Mouse (Mus musculus) spleen, adult 2 months (tissue): ENCODE results near the gene Gse1.

Source experiments
- CTCF ChIP-seq: fragments of 200-500 bp; IDR thresholded peaks from 2 replicates; pipeline ENCODE4 v1.5.1; 2011; ENCODE audit warnings: mild to moderate bottlenecking, inconsistent platforms; ENCODE audit not compliant: insufficient read depth, insufficient read length, insufficient replicate concordance; ENCODE audit errors: extremely low read depth
- POLR2A ChIP-seq: fragments of 200-500 bp; IDR thresholded peaks from 2 replicates; pipeline ENCODE4 v1.6.1; 2011; ENCODE audit warnings: low read depth, low read length, inconsistent platforms

GRCm38 (mm10) chr8:120560535-120560934 lies 332.3 kb downstream of the Gse1 start:
- TF ChIP-seq CTCF, result no peak
- TF ChIP-seq POLR2A, result no peak
